Mouse (Mus musculus): Measurements from ENCODE around the gene Sorcs3. TPM values are rescaled to one million over a fixed set of nuclear protein-coding genes. Genes with fewer than 3 reads are reported as not detected.

Gene Sorcs3
- polyA plus RNA-seq, 1 experiment from 2014 or later = 7.2 TPM

DNA sequence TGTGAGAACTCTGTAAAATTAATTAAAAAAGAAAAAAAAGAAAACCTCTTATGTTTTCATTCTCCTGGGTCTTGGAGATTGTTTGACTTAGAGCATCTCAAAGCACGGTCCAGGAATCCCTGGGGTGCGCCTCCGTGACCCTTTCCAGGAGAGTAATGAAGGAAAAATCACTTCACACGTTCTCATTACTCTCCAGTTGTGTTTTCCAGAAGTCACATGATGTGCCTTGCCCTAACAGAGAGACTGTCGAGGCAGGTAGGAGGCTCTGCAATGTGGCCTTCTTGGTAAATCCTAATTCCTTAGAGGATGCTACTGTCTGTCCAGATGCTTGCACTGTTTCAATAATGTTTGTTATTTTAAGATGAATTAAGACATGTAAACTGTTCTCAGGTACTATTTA, 266.1 kb downstream of the Sorcs3 start:
- Histone ChIP-seq H3K4me1 (no peaks in the 10 kb centered on the region), H3K27ac (replicated peaks) (no peak overlapping the region), H3K27me3 (no peaks in the 10 kb centered on the region), H3K4me2 (replicated peaks) (no peak overlapping the region), H3K36me3 (no peaks in the 10 kb centered on the region), H3K9me3 (no peaks in the 10 kb centered on the region), H3K4me3 (no peak overlapping the region), H3K9ac (replicated peaks) (no peak overlapping the region)
- ATAC-seq (replicated peaks) = no peak
- WGBS = 61% methylated on average over 5 of the region's 5 CpGs

DNA sequence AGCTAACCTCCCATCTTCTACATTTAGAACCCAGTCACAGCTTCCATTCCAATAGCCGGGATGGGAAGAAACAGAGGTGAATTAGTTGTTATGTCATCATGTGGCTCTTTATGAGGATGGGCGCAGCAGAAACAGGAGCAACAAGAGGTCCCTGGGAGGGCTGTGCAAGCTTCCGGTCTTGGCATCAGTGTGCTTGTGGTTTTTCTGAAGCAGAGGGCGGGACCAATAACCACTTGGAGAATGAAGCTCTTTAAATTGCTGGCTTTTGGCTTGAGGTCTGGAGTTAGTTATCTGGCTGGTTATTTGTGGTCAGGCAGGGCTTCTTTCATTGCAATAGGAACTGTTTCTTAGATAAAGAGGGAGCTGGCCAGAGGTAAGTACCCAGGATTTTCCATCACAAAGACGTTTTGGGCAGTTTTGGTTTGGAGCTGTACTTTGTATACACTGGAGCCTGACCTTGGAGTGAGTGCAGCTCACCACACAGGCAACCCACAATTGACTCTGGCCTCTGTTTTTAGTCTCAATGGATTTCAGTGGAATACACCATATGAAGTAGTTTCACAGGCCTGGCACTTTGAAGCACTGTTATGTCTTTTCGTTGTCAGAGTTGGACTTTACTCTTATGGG, 270.1 kb downstream of the Sorcs3 start:
- Histone ChIP-seq H3K27ac (replicated peaks) (no peak overlapping the region), H3K4me2 (replicated peaks) (no peak overlapping the region), H3K27me3 (no peaks in the 10 kb centered on the region), H3K9me3 (no peaks in the 10 kb centered on the region), H3K4me3 (no peak overlapping the region), H3K9ac (replicated peaks) (no peak overlapping the region), H3K4me1 (no peaks in the 10 kb centered on the region), H3K36me3 (no peaks in the 10 kb centered on the region)
- no peak for ATAC-seq (replicated peaks)
- 83% methylated on average over 6 of the region's 6 CpGs for WGBS

DNA sequence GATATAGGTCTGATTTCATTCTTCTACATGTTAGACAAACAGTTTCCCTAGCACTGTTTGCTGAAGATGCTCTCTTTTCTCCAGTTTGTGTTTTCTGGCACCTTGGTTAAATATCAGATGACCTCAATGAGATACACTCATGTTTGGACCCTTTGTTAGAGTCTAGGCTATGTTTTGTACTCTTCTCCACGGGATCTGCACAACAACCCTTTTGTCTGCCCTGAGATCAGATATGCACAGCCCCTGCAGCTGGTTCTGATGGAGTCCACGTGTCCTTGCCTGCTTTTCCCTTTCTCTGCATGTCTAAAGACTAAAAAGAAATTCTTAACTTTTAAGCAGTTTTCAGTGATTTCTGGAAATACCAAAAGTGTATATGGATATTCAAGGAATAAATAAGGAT, 273.0 kb downstream of the Sorcs3 start:
- no peak overlapping the region for H3K4me2 ChIP-seq (replicated peaks)
- no peak overlapping the region for H3K4me3 ChIP-seq
- no peaks in the 10 kb centered on the region for H3K9me3 ChIP-seq
- H3K9ac ChIP-seq (replicated peaks) = no peak overlapping the region
- peaks cover 13% of the 10 kb centered on the region for H3K4me1 ChIP-seq
- H3K27me3 ChIP-seq = no peaks in the 10 kb centered on the region
- no peak overlapping the region for H3K27ac ChIP-seq (replicated peaks)
- no peak for ATAC-seq (replicated peaks)
- H3K36me3 ChIP-seq = no peaks in the 10 kb centered on the region
- WGBS = 53% methylated on average over 2 of the region's 2 CpGs

DNA sequence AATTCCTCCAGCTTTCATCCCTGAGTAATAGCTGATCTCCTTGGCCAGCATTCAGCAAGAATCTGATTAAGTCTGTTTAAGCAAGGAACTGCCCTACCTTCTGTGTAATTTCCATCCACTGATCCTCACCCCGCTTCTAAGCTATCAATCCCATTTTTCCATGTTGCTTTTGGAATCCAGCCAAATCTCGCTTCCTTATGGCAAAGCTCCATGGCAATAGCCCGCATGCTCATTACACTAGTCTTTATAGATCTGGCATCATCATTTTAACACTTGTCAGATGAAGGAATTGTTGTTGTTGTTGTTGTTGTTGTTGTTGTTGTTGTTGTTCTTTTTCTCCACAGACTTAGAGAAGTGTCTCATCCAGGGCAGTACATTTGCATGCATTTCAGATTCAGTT, 277.1 kb downstream of the Sorcs3 start:
- no peaks in the 10 kb centered on the region for H3K36me3 ChIP-seq
- H3K4me3 ChIP-seq = no peak overlapping the region
- no peaks in the 10 kb centered on the region for H3K27me3 ChIP-seq
- H3K9ac ChIP-seq (replicated peaks) = no peak overlapping the region
- 28% methylated on average over 3 of the region's 3 CpGs for WGBS
- H3K27ac ChIP-seq (replicated peaks) = no peak overlapping the region
- no peak overlapping the region for H3K4me2 ChIP-seq (replicated peaks)
- peaks cover 13% of the 10 kb centered on the region for H3K4me1 ChIP-seq
- ATAC-seq (replicated peaks) = peak; percentile 58
- H3K9me3 ChIP-seq = no peaks in the 10 kb centered on the region

DNA sequence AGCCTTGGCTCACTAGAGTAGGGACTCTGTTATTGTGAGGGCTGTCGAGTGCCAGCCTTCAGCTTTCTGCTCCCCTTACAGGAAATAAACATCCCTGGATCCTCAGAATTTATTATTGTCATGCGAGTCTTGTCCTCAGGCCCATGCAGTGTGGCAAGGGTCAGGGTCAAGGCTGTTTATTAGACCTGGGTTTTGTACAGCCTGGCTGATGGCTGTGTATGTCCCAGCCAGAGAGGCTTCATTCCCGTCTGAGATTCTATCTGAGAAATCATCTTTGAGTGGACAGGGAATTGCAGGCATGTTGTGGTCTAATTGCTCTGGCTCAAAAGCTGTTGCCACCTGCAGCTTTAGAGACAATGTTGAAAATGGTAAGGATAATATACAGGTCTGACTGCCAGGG, 285.3 kb downstream of the Sorcs3 start:
- H3K4me2 ChIP-seq (replicated peaks) = no peak overlapping the region
- no peak overlapping the region for H3K4me3 ChIP-seq
- H3K36me3 ChIP-seq = no peaks in the 10 kb centered on the region
- H3K27me3 ChIP-seq = no peaks in the 10 kb centered on the region
- no peak for ATAC-seq (replicated peaks)
- no peak overlapping the region for H3K9ac ChIP-seq (replicated peaks)
- H3K4me1 ChIP-seq = no peaks in the 10 kb centered on the region
- H3K9me3 ChIP-seq = no peaks in the 10 kb centered on the region
- no peak overlapping the region for H3K27ac ChIP-seq (replicated peaks)
- WGBS = 63% methylated on average over 3 of the region's 3 CpGs

DNA sequence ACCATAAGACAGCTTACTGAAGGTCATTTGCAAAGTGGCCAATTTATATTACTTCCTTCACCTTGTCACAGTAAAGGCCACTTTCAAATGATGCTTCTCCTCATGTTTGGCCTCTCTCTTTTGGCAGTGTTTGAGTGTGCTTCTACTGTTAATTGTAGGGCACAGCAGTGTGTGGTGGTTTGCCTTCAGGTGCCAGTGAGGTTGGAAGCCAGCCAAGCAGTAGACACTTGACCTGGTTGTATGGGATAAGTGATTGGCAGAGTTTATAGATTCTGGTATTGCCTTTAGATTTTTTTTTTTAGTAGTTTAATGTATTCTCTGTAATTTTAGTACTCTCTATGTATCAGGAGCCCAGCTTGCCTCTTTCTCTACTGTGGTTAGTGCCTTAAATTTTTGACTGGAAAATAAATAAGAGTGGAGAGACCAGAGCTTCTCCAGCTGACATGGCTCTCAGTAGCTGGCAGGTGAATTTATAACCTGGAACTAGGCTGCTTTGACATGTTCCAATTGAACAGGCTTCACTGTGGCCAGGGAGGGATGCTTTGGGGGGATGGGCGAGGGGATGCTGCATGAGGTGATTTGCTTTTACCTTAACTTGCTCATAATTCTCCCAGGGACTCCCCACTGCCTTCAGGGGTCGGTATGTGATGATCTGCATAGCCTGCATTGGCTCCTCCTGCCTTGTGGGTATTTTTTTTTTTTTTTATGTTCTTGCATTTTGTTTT, 298.2 kb downstream of the Sorcs3 start:
- no peak for ATAC-seq (replicated peaks)

DNA sequence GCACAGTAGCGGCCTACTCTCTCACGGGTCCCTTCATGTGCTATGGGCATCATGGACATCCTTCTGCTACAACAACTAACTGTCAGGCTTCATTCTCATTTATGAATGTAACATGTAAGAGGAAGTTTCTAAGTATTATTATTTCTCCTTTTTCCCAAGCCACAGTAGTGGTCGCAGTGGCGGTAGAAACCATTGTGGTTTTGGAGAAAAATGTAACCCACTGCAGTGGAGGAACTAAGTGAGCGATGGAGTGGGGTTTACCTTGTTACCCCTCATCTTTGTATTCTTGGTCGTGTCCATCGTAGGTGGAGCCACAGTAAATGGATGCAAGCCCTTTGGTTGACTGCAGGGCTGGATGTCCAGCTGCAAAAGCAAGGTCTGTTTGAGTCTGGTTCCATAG, 318.0 kb downstream of the Sorcs3 start:
- Histone ChIP-seq H3K27me3 (no peaks in the 10 kb centered on the region), H3K4me1 (no peaks in the 10 kb centered on the region), H3K27ac (replicated peaks) (no peak overlapping the region), H3K4me2 (replicated peaks) (no peak overlapping the region), H3K9me3 (no peaks in the 10 kb centered on the region), H3K9ac (replicated peaks) (no peak overlapping the region), H3K36me3 (no peaks in the 10 kb centered on the region), H3K4me3 (no peak overlapping the region)
- no peak for ATAC-seq (replicated peaks)
- WGBS = 94% methylated on average over 7 of the region's 7 CpGs

More for the DNA sequence above, 298.2 kb downstream of the Sorcs3 start:
- H3K36me3 ChIP-seq = no peaks in the 10 kb centered on the region
- no peaks in the 10 kb centered on the region for H3K4me1 ChIP-seq
- no peak overlapping the region for H3K4me2 ChIP-seq (replicated peaks)
- H3K9ac ChIP-seq (replicated peaks) = no peak overlapping the region
- no peaks in the 10 kb centered on the region for H3K9me3 ChIP-seq
- WGBS = 69% methylated on average over 2 of the region's 2 CpGs
- H3K4me3 ChIP-seq = no peak overlapping the region
- H3K27ac ChIP-seq (replicated peaks) = no peak overlapping the region
- no peaks in the 10 kb centered on the region for H3K27me3 ChIP-seq

DNA sequence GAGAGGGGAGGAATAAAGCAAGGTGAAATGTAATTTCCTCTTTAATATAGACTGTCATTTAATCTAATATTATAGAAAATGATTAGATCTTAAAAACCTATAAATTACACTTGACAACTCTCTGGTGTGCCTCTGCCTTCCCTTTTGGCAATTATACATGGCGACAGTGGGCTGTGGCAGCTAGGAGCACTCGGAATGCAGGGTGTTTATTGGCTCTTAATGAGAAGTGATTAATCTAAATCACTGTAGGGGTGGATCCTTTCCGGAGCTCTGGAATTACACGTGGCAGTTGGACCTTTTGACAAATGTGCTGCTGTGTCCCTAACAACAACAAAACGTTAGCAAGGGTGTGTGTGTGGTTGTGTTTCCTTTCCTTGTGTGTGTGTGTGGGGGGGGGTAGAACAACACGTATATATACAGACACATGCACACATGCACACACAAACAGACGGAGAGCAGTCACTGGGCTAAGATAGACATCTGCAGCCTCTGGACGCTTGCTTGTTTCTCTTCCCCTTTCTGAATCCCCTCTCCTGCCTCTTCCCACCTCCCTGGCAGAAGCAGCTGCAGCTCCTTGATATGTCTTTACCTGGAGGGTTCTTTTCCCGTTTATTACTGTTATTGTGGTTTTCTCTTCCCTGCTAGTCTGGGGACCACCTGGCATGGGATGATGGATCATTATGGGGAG, 318.8 kb downstream of the Sorcs3 start:
- no peak overlapping the region for H3K4me3 ChIP-seq
- H3K36me3 ChIP-seq = no peaks in the 10 kb centered on the region
- H3K9me3 ChIP-seq = no peaks in the 10 kb centered on the region; the same call in 1 of the 2 replicates
- H3K27me3 ChIP-seq = no peaks in the 10 kb centered on the region
- no peaks in the 10 kb centered on the region for H3K4me1 ChIP-seq
- H3K4me2 ChIP-seq (replicated peaks) = no peak overlapping the region
- H3K9ac ChIP-seq (replicated peaks) = no peak overlapping the region
- H3K27ac ChIP-seq (replicated peaks) = no peak overlapping the region
- 37% methylated on average over 9 of the region's 9 CpGs for whole genome bisulfite sequencing
- ATAC-seq (replicated peaks) = no peak

DNA sequence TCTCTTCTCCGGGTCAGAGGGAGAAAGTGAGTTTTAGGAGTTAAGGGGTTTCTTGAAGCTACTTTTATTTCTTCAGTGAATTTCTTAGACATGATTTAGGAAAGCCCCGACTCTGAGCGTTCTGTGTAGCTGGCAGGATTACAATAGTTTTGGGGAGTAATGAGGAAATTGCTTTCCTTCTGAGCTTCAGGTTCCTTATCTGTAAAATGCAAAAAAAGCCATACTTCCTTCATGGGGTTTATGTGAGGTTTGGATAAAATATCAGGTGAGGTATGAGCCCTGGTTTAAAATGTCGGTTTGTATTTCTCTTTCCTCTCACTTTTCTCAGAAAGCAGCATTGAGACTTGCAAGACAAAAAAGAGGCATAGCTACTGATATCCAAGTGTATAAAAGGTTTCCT, 327.8 kb downstream of the Sorcs3 start:
- no peaks in the 10 kb centered on the region; the same call in 1 of the 2 replicates for H3K9me3 ChIP-seq
- WGBS = 90% methylated on average over 4 of the region's 4 CpGs
- H3K27me3 ChIP-seq = no peaks in the 10 kb centered on the region
- H3K4me2 ChIP-seq (replicated peaks) = no peak overlapping the region
- H3K4me3 ChIP-seq = no peak overlapping the region
- no peak overlapping the region for H3K9ac ChIP-seq (replicated peaks)
- no peaks in the 10 kb centered on the region for H3K4me1 ChIP-seq
- no peak for ATAC-seq (replicated peaks)
- H3K36me3 ChIP-seq = no peaks in the 10 kb centered on the region
- H3K27ac ChIP-seq (replicated peaks) = no peak overlapping the region

DNA sequence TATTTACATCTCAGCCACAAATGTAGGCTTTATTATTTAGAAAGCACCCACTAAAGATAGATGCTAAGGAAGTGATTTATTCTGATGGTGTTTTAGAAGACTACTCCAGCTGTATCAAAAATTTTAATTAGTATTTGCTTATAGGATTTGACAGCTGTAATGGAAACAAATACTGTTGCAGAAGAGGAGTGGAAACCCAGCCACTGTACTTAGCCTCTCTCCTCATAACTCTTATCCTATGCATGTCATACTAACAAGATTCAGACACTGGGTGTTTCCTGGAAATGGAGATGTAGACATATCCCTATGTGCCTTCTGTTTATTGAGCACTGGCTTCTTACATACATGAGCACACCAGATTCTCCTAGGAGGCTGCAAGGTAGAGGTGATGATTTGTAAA, 338.5 kb downstream of the Sorcs3 start:
- Histone ChIP-seq H3K9ac (replicated peaks) (no peak overlapping the region), H3K4me3 (no peak overlapping the region), H3K4me2 (replicated peaks) (no peak overlapping the region), H3K27ac (replicated peaks) (no peak overlapping the region), H3K36me3 (no peaks in the 10 kb centered on the region), H3K9me3 (no peaks in the 10 kb centered on the region), H3K4me1 (peaks cover 20% of the 10 kb centered on the region), H3K27me3 (no peaks in the 10 kb centered on the region)
- no peak for ATAC-seq (replicated peaks)

DNA sequence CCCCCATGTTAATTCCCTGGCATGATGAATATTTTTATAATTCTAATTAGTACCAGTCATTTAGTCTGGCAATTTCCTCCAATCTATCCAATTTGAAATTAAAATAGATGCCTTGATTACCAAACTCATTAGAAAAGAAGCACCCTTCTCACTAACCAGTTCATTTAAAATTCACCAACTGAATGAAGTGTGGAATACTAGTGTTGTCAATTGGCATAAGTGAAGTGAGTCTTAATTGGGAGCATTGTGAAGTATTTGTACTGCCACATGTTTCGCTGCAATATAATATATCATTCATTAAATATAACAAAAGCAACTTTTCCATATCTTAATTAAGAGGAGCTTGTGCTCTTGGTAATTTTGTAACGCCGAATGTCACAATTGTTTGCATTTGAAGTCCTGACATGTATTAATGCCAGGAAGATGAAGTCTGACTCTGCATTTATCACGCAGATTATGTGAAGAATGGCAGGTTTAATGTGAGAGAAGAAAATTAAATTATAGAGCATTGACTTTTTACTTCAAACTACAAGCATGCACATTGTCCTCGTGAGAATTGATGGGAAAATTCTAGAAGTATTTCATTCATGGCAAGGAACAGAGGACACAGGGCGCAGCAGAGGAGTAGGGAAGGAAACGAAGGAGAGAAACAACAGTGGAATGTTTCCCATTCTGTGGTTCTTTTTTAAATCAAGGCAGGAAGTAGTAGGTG, 339.8 kb downstream of the Sorcs3 start:
- no peaks in the 10 kb centered on the region for H3K36me3 ChIP-seq
- H3K4me1 ChIP-seq = peaks cover 20% of the 10 kb centered on the region
- ATAC-seq (replicated peaks) = peak; percentile 92
- no peaks in the 10 kb centered on the region for H3K9me3 ChIP-seq
- 33% methylated on average over 7 of the region's 7 CpGs for WGBS
- no peak overlapping the region for H3K4me2 ChIP-seq (replicated peaks)
- no peak overlapping the region for H3K4me3 ChIP-seq
- H3K27me3 ChIP-seq = no peaks in the 10 kb centered on the region
- no peak overlapping the region for H3K9ac ChIP-seq (replicated peaks)
- H3K27ac ChIP-seq (replicated peaks) = peak overlapping the region; percentile 59

DNA sequence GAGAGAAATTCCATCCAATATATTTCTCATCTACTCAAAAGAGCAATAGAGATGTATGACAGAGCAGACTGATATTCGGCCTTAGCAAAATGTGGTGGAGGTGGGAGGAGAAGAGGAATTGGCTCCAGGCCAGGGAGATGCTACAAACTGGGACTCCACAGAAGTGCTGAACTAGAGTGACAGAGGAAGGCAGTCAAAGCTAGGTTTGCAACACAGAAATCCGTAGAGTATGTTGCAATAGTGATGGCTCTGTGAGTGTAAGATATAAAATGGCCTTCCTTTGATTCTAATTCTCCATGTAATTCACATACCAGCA, 340.3 kb downstream of the Sorcs3 start:
- Histone ChIP-seq H3K36me3 (no peaks in the 10 kb centered on the region), H3K9me3 (no peaks in the 10 kb centered on the region), H3K27ac (replicated peaks) (peak overlapping the region; percentile 59), H3K9ac (replicated peaks) (no peak overlapping the region), H3K27me3 (no peaks in the 10 kb centered on the region), H3K4me2 (replicated peaks) (no peak overlapping the region), H3K4me1 (peaks cover 20% of the 10 kb centered on the region), H3K4me3 (no peak overlapping the region)
- whole genome bisulfite sequencing = 61% methylated on average over 2 of the region's 2 CpGs
- ATAC-seq (replicated peaks) = peak; percentile 57; the same call in 1 of the 2 replicates
